9 mouse cellular contexts compared by ENCODE assay signal in genomic region chr16:18705028-18705648, GRCm38 (mm10).
DNase-seq lines count a peak whose midpoint lies in the region; ATAC-seq and TF ChIP-seq lines count a peak whose summit lies in the region.
"Had no signal": no experiment of that assay in that cellular context is flagged by ENCODE, and none has a peak within 500 bp of the region (broad histone marks: within the 10 kb centered on the region; RNA-seq: fewer than 3 reads in every experiment).

No protein-coding gene starts in this region.

- DNase-seq in neural tube, embryonic 10.5 days (ENCODE audit: extremely low spot score, low spot score): no peak
- DNase-seq in kidney, postnatal 0 days (ENCODE audit: low spot score): peak; percentile 75
- DNase-seq in spleen, adult 12 weeks (ENCODE audit: low spot score): no peak
- DNase-seq in urinary bladder, adult 18-20 months (ENCODE audit: low spot score in 2 of 2): no peak

- peak overlapping the region; percentile 49; the same call in 1 of the 2 replicates for H3K27ac ChIP-seq in neural tube, embryonic 13.5 days (replicated peaks)
- no peak overlapping the region for H3K27ac ChIP-seq in heart, embryonic 12.5 days (ENCODE audit: poor library complexity, severe bottlenecking)
- H3K27ac ChIP-seq in kidney, postnatal 0 days: no peak overlapping the region
- H3K27ac ChIP-seq in stomach, embryonic 14.5 days (ENCODE audit: low read length): no peak overlapping the region

- ATAC-seq in neural tube, embryonic 13.5 days (ENCODE audit: low read depth): peak; percentile 60; the same call in 1 of the 2 replicates
- peak; percentile 58; the same call in 1 of the 2 replicates for ATAC-seq in heart, embryonic 12.5 days (ENCODE audit: insufficient number of reproducible peaks, low FRiP score)
- peak; percentile 73; the same call in 1 of the 2 replicates for ATAC-seq in kidney, postnatal 0 days (replicated peaks; ENCODE audit: low FRiP score, low read depth)
- ATAC-seq in stomach, embryonic 14.5 days (ENCODE audit: insufficient number of reproducible peaks, insufficient read depth, low FRiP score, low read depth): peak; percentile 53; the same call in 1 of the 2 replicates
- no peak for ATAC-seq in granulocyte monocyte progenitor cell, adult 5-6 weeks (replicated peaks; ENCODE audit: poor library complexity, severe bottlenecking)

- WGBS in neural tube, embryonic 13.5 days: 30% methylated on average over 9 of the region's 9 CpGs
- 63% methylated on average over 9 of the region's 9 CpGs for WGBS in heart, embryonic 12.5 days
- 33% methylated on average over 9 of the region's 9 CpGs for WGBS in kidney, postnatal 0 days
- 35% methylated on average over 9 of the region's 9 CpGs for WGBS in stomach, embryonic 14.5 days

- no peaks in the 10 kb centered on the region for H3K9me3 ChIP-seq in neural tube, embryonic 13.5 days
- no peaks in the 10 kb centered on the region for H3K9me3 ChIP-seq in heart, embryonic 12.5 days (replicated peaks)
- no peaks in the 10 kb centered on the region for H3K9me3 ChIP-seq in kidney, postnatal 0 days (replicated peaks; ENCODE audit: low read length)
- H3K9me3 ChIP-seq in stomach, embryonic 14.5 days (ENCODE audit: control insufficient read depth, low read depth, low read length): no peaks in the 10 kb centered on the region

- H3K4me1 ChIP-seq in neural tube, embryonic 13.5 days (replicated peaks): peaks cover 16% of the 10 kb centered on the region
- peaks cover 10% of the 10 kb centered on the region; the same call in 1 of the 2 replicates for H3K4me1 ChIP-seq in heart, embryonic 12.5 days (replicated peaks)
- peaks cover 10% of the 10 kb centered on the region for H3K4me1 ChIP-seq in kidney, postnatal 0 days (replicated peaks; ENCODE audit: insufficient read depth, low read length)
- H3K4me1 ChIP-seq in stomach, embryonic 14.5 days (ENCODE audit: control insufficient read depth, insufficient read depth, low read length): peaks cover 6% of the 10 kb centered on the region; the same call in 1 of the 2 replicates

- no peak for TF ChIP-seq CTCF in kidney, postnatal 0 days (IDR thresholded peaks at IDR 0.05; ENCODE audit: low read depth)

- H3K4me3 ChIP-seq in neural tube, embryonic 13.5 days: no peak overlapping the region
- H3K4me3 ChIP-seq in heart, embryonic 12.5 days: no peak overlapping the region
- H3K4me3 ChIP-seq in kidney, postnatal 0 days (replicated peaks; ENCODE audit: low read depth, low read length): no peak overlapping the region
- H3K4me3 ChIP-seq in stomach, embryonic 14.5 days (ENCODE audit: low read depth, low read length): no peak overlapping the region
- H3K4me3 ChIP-seq: erythroblast, embryonic 14.5 days had no signal

- H3K9ac ChIP-seq in neural tube, embryonic 13.5 days: no peak overlapping the region
- no peak overlapping the region for H3K9ac ChIP-seq in heart, embryonic 12.5 days
- H3K9ac ChIP-seq in kidney, postnatal 0 days (ENCODE audit: low read depth, low read length): no peak overlapping the region
- no peak overlapping the region for H3K9ac ChIP-seq in stomach, embryonic 14.5 days (replicated peaks; ENCODE audit: low read depth, low read length)

- no peaks in the 10 kb centered on the region for H3K36me3 ChIP-seq in neural tube, embryonic 13.5 days
- no peaks in the 10 kb centered on the region for H3K36me3 ChIP-seq in heart, embryonic 12.5 days
- no peaks in the 10 kb centered on the region for H3K36me3 ChIP-seq in kidney, postnatal 0 days (ENCODE audit: insufficient read depth, low read length)
- H3K36me3 ChIP-seq in stomach, embryonic 14.5 days (ENCODE audit: control insufficient read depth, insufficient read depth, low read length): no peaks in the 10 kb centered on the region

- H3K4me2 ChIP-seq in neural tube, embryonic 13.5 days: no peak overlapping the region
- H3K4me2 ChIP-seq in heart, embryonic 12.5 days: no peak overlapping the region
- H3K4me2 ChIP-seq in kidney, postnatal 0 days (ENCODE audit: low read length): no peak overlapping the region
- no peak overlapping the region for H3K4me2 ChIP-seq in stomach, embryonic 14.5 days (replicated peaks; ENCODE audit: low read depth, low read length)

- H3K27me3 ChIP-seq in neural tube, embryonic 13.5 days: no peaks in the 10 kb centered on the region
- H3K27me3 ChIP-seq in heart, embryonic 12.5 days (replicated peaks): 0 out of 2 replicates have a peak, but pooled peaks cover 6% of the 10 kb centered on the region
- H3K27me3 ChIP-seq in kidney, postnatal 0 days (ENCODE audit: insufficient read depth, low read length): no peaks in the 10 kb centered on the region
- H3K27me3 ChIP-seq in stomach, embryonic 14.5 days (ENCODE audit: control insufficient read depth, insufficient read depth, low read length): no peaks in the 10 kb centered on the region
